In genomic region chr2:24090921-24091320, GRCm38 (mm10) we compare ENCODE assay signal across 24 mouse cellular contexts. TPM values are rescaled to one million over a fixed set of nuclear protein-coding genes. Genes with fewer than 3 reads are reported as not detected.
"Had no signal": no experiment of that assay in that cellular context is flagged by ENCODE, and none has a peak within 500 bp of the region (broad histone marks: within the 10 kb centered on the region; RNA-seq: fewer than 3 reads in every experiment).

No protein-coding gene starts in this region.

- H3K4me3 ChIP-seq: neural tube, embryonic 13.5 days; neural tube, embryonic 15.5 days; stomach, embryonic 15.5 days had no signal

- H3K4me1 ChIP-seq: neural tube, embryonic 13.5 days; neural tube, embryonic 15.5 days; stomach, embryonic 15.5 days had no signal

- H3K36me3 ChIP-seq: neural tube, embryonic 13.5 days; neural tube, embryonic 15.5 days; stomach, embryonic 15.5 days had no signal

- H3K9me3 ChIP-seq: neural tube, embryonic 13.5 days; neural tube, embryonic 15.5 days; stomach, embryonic 15.5 days had no signal

- DNase-seq: retina, postnatal 1 day; right cerebral cortex, adult 18-20 months; right cerebral cortex, postnatal 14 days; right cerebral cortex, postnatal 25 days; right cerebral cortex, postnatal 4 days; spleen, adult 18-20 months; thymus, adult 18-20 months; thymus, adult 2 months; thymus, postnatal 14 days; thymus, postnatal 25 days; thymus, postnatal 36 days; thymus, postnatal 4 days had no signal

- H3K27ac ChIP-seq: neural tube, embryonic 13.5 days; neural tube, embryonic 15.5 days; stomach, embryonic 15.5 days; stomach, postnatal 0 days had no signal

- H3K27me3 ChIP-seq: neural tube, embryonic 13.5 days; neural tube, embryonic 15.5 days; stomach, embryonic 15.5 days had no signal

RNA-seq across cellular contexts. Expression of gene Tbpl2, which starts 5.5 kb away (rescaled TPM):
- polyA plus RNA-seq: neural tube, embryonic 13.5 days; neural tube, embryonic 14.5 days; neural tube, embryonic 15.5 days; small intestine, adult 2 months; spleen, adult 2 months; stomach, embryonic 14.5 days; stomach, embryonic 15.5 days; stomach, embryonic 16.5 days; stomach, postnatal 0 days; testis, adult 2 months; thymus, adult 2 months; thymus, postnatal 0 days; urinary bladder, adult 2 months had no signal

RNA-seq across cellular contexts. Expression of gene Hnmt, which starts 41.7 kb away (rescaled TPM):
- polyA plus RNA-seq: small intestine, adult 2 months had no signal
